Mouse (Mus musculus): ENCODE data around the gene Dnm3.

Gene Dnm3

GRCm38 (mm10) chr1:161951009-161951779 is 526.6 kb downstream of the Dnm3 start:
- DNase-seq (ENCODE audit: low spot score): no peak

DNA sequence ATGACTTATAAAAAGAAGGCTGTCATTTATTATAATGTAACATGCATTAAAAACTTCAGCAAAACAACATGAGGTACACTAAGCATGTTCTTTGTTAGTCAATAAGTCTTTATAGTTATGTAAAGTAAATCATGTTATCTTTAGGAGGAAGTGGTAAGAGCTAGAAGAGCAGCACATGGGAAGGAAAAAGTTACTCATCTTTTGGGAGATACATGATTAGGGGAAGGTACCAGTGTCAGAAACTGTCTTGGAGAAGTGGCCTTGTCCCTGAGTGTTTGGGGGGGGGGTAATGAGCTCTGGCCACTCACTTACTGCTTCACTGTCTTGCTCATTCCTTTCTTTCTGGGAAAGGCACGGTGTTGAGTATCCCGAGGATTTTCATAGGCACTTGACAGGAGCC is 535.8 kb downstream of the Dnm3 start:
- no peak for DNase-seq (ENCODE audit: low spot score)

All from spleen, adult 12 weeks (tissue).